Mouse (Mus musculus) B cell, adult 2 months (primary cell): ENCODE data around the gene Agap3.

Experiments used
- DNase-seq, 2 experiments: peaks; one replicate each; pipeline ENCODE4 v3.0.0; 2022

The Agap3 gene

DNA sequence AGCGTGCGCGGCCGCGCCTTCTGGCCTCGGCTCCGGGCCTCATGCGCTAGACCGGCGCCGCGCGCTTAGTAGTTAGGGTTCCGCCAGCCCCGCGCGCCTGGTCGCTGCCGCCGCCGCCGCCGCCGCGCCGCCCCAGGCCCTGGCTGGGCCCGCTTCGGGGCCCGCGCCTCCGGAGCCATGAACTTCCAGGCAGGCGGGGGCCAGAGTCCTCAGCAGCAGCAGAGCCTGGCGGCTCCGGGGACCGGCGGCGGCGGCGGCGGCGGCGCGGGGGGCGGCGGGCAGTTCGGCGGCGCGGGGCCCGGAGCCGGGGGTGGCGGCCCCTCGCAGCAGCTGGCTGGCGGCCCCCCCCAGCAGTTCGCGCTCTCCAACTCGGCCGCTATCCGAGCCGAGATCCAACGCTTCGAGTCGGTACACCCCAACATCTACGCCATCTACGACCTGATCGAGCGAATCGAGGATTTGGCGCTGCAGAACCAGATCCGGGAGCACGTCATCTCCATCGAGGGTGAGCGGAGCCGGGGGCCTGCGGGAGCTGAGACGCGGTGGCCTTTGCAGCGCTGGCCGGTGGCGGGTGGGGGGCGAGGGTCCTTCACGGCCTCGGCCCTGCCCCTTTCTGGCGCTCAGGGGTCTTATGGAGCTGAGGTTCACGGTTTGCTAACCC is at the start of gene Agap3:
TSS of gene Agap3 (plus strand) at position 148 of the 661 bp plus-strand sequence.
- DNase-seq: peak; percentile 40 to 41

DNA sequence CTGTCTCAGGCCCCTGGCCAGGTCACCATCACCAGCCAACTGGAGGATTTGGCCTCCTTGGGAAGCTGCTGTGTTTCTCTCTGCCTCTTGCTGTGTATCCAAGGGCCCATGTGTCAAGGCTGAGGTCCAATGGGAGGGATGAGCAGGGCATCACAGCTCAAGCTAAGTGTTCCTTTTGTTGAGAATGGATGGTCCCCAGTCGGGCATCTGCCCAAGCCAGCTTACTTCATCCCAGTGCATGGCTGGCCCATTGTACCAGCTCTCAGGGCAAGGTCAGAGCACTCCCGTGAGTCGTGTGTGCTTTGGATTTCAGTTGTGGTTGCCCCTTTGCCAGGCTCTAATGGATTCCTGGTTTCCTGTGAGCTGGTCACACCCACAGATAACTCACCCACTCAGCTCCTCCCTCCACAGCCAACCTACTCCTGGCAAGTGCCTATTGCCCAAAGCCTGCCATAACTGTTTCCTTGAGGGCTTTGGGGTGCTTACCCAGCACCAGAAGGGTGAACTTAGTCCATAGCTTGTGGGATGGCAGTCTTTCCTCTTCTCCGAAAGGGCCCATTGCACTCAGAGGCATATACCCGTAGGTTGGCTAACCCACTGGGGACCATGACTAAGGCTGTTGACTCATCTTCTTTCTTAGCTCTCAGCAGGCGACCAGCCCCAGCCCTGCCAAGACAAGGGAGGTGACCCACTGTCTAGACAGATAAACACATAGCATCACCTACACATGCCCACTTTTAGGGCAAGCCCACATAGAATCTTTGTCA is 47.2 kb upstream of the Agap3 start:
- DNase-seq: no peak

DNA sequence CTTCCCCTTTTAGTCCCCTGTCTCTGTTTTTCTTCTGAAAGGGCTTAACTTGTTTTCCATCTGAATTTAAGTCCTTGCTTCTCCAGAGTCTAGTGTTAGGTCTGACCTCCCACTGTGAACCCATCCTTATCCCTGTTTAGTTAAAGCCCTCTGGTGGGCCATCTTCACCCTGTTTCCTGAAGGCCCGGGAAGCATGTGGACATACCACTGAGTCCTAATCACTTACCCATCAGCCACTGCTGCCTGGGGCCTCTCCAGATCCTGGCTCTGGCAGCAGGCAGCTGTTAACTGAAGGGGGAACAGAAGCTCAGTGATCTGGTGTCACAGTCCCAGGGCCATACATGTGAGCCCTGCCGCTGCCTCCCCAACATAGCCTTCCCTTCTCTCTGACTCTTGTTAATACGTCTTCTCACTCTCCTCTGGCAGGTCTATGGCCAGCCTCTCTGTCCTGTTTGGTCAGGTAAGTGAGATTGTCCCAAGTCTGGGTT is 46.5 kb upstream of the Agap3 start:
- no peak for DNase-seq

DNA sequence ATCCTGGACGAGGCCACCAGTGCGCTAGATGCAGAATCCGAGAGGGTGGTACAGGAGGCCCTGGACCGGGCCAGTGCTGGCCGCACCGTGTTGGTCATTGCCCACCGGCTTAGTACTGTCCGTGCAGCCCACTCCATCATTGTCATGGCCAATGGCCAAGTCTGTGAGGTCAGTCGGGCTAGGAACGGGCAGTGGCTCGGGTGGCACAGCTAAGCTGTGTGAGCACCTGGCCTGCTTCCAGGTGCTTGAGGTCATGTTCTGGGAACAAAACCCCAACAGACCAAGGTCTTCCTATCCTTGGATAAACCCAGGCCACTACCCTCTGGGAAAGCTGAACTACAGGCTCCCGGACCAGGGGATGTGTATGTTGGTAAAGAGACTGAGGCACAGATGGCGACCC is 43.3 kb upstream of the Agap3 start:
- DNase-seq: no peak

DNA sequence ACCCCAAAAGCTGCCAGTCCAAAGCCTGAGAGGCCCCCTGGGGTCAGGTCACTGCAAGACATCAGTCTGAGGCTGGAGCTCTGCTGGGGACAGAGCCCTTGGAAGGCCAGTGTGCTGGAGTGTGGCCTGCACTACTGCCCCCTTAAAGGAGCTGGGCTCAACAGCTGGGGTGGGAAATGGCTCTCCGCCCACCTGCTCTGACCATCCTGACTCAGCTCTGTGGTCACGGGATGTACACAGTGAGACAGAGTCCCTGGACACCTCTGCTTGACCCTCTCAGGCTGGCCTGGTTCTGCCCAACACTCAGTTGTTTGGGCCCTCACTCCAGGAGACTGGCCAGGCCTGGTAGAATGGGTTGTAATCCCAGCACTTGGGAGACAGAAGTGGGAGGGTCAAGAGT is 42.5 kb upstream of the Agap3 start:
- DNase-seq: no peak

DNA sequence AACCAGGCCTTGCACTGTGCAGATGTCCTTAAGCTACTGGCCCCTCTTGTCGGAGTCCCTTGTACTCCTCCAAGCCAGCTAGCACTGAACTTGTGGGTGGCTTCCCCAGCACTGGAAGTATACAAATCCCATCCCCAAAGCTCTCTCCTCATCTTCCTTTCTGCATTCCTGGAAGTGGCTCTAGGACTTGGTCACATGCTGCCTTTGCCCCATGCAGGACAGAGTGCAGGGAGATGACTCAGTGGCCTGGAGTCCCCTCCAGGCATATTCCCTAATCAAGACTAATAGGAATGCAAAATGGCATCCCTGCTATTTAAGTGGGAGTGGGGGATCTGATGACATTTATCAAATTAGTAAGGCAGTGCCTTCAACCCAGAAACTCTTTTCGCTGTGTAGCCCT is 39.9 kb upstream of the Agap3 start:
- DNase-seq: no peak

DNA sequence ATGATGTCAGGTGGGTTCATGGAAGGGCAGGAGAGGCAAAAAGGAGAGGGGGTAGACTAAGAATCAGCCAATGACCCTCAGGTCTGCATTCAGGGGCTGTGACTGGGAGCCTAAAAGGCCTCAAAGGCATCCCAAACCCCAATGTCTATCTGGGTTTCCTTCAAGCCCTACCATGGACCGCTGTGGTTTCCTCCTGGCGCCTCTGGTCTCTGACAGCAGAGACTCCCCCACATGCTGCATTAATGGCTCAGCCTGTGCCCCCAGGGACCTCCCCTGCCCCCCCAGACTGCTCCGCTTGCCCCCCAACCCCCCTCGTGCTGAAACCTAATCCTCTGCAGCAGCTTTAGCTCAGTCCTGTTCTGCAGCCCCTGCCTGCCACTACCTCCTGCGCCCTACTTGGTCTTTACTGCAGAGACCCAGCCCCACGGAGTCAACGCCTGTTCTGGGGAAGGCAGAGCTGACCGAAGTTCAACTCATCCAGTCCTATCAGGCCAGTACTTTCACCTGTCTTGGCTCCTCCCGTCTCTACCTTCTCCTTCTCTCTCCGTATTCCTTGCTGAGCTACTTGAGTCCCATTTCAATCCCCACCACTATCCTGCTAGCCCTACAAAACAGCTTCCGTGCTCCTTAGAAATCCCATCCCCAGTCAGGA is 38.8 kb upstream of the Agap3 start, which contains the start of gene Asic3:
TSS of gene Asic3 (plus strand) at position 351 of the 652 bp plus-strand sequence.
- DNase-seq: no peak

DNA sequence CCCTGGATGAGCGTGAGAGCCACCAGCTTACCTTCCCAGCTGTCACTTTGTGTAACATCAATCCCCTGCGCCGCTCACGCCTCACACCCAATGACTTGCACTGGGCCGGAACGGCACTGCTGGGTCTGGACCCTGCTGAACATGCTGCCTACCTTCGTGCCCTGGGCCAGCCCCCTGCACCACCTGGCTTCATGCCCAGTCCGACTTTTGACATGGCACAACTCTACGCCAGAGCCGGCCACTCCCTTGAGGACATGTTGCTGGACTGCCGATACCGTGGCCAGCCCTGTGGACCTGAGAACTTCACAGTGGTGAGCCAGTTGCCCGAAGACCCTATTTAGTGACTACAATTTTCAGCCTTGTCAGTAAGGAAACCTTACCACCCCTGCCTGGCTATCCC is 38.0 kb upstream of the Agap3 start:
- DNase-seq: no peak

DNA sequence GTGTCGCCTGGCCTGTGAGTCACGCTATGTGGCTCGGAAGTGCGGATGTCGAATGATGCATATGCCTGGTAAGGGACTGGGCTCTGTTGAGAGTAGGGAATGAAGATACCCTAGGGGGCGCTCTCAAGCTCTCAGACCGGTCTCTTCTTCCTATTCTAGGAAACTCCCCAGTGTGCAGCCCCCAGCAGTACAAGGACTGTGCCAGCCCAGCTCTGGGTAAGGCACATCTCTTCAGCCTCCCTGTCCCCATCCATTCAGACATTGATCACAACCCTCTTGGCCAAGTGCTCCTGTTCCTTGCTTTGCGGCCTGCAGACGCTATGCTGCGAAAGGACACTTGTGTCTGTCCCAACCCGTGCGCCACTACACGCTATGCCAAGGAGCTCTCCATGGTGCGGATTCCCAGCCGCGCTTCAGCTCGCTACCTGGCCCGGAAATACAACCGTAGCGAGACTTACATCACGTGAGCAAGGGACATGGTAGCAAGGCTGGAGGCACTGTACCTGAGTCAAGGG is 35.7 kb upstream of the Agap3 start:
- peak; percentile 79 to 82 for DNase-seq

DNA sequence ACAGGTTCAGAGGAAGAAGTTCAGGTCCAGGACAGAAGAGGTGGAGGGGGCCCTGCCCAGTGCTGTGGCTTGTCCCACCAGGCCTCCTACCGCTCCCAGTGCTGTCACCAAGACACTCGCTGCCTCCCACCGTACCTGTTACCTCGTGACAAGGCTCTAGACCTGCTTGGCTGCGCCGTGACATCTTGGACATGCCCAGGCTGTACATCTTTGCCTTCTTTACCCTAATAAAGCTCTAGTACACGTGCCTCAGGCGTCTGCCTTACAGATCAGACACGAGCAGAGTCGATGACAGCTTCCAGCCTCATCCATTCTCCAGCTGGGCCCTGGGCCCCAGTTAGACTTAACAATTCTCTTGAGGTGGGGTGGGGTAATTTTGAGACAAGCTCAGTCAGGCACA is 34.4 kb upstream of the Agap3 start:
- DNase-seq: no peak

DNA sequence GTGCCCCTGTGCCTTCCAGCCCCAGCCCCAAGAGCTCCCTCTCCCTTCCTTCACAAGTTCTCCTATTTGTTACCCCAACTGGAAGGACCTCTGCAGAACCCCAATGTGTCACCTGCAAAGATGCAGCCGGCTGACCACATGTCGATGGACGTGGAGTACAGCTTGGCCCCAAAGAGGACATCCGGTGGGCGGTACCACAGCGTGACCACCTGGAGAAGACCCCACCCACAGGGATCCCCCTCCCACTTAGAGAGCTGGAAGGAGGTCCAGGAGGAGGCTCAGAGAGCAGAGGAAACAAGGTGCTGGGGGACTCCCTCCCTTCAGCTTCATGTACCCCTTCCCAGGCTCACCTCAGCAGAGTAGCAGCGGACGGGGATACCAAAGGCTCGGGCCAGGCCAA is 31.6 kb upstream of the Agap3 start:
- DNase-seq: no peak

DNA sequence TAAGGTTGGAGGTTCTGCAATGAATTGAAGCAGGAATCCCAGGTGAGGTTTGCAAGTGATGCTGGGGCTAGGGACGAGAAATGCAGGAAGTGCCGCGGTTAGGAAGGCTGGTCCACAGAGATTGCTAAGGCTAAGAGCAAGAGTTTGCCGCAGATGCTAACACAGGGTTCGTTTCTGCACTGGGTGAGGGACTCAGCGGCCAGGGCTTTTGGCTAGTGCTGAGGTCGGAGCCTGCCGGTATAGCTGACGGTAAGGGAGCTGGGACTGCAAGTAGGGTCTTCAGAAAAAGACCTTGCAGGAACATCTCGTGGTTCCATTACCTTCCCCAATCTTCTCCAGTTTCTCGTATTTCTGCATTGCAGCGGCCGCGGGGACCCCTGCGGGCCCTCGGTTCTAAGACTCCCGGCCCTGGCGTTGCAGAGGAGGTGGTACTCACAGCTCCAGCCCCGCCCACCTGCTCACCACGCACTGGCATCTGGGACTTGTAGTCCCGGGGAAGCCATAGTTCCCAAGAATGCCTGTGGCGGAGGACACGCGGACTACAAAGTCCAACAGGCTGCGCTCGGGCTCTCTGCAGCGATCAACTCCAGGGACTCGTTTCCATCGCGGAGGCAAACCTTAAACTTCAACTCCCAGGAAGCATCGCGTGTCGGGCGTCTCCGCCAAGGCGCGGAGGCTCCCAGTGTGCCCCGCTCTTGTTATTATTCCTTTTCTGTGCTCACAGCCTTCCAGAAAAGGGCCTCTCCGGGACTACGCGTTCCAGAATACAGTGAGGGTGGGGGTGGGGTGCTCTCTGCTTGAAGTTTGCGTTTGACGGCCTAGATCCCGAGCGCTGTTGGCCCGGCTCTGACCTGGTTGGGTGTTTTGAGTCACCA is 28.6 kb upstream of the Agap3 start, which contains the start of the genes Cdk5 and Slc4a2:
TSS of gene Cdk5 (minus strand) at position 402 of the 875 bp plus-strand sequence.
TSS of gene Slc4a2 (plus strand) at position 709 of the 875 bp plus-strand sequence.
- DNase-seq: peak; percentile 96 to 98

DNA sequence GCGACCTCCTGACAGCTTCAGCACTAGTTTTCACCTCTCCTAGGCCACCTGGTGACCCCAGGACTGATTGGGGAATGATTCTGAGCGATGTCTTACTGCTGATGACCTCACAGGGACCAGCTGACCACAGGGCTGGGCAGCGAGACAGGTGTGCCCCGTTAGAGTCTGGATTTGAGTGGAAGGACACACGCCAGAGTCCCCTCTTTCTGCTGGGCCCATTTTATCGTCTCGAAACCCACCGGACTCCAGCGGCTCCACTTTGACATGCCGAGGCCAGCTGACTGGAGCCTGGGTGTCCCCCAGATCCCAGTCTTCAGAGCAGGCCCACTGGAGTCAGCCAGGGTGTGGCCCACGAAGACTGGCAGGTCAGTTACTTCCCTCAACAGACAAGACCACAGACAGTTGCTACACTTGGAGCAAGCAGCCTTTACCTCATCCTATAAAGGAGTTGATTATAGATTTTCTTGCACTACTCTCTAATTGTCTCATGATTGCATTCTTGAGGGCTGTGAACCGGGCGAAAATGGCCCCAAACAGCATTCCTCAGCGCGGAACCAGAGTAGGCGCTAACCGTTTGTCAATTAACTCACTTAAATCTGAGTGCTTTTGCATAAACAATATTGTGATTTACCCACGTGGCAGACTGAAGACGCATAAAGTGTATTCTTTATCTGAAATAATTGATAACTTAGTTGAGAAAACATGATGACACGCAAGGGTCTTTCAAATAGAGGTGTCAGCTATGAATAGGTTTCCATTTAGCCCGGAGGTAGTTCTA is 27.8 kb upstream of the Agap3 start:
- DNase-seq: peak in 1 of 2 experiments; percentile 30

DNA sequence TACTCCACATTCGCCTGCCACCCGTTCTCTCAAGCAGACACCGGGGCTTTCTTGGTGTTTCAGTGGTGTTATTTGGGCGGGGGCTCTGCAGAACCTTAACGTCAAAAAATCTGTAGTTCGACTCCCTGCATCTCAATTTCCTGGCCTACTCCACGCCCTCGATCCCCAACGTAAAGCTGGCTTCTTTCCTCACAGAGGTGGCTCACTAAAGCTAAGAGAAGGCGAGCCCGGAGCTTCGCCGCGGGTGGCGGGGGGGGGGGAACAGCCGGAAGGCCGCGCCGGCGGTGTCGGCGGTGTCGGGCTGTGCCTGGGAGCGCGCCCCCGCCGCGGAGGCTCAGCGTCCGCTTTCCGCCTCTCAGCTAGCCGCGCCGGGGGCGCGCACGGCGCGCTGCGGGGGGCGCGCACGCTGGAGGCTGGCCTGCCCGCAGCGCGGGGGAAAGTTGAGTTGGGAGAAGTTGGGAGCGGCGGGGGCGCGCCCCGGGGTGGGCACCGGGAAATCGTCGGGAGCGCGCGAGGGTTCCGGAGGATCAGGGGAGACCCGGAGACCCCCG is 27.0 kb upstream of the Agap3 start:
- peak; percentile 86 to 91 for DNase-seq

DNA sequence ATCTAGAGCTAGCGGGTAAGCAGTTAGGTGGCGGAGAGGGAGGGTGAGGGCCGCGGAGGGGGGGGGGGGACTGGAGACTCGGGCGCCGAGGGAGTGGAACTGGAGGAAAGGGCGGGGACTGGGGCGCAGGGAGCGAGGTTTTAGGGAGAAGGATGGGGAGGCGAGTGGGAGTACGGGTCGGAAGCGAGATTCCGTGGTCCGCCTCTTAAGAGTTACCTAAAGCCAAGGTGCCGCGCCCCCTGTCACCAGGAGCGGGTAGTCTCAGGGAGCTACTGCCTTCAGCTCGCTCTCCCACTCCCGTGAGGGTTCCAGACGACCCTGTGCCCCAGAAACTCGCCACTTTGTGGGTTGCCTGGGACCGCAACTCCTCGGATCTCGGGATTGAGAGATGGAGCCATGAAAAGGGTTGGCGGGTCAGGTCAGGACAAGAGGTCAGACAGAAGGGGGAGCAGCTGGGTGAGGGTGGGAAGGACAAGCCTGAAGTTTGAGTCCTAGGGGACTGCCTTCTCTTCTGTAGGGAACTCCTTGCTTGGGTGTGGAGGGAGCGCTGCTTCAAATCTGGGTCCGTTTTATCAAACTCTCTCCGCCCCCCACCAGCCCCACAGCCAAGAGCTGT is 26.4 kb upstream of the Agap3 start:
- no peak for DNase-seq

DNA sequence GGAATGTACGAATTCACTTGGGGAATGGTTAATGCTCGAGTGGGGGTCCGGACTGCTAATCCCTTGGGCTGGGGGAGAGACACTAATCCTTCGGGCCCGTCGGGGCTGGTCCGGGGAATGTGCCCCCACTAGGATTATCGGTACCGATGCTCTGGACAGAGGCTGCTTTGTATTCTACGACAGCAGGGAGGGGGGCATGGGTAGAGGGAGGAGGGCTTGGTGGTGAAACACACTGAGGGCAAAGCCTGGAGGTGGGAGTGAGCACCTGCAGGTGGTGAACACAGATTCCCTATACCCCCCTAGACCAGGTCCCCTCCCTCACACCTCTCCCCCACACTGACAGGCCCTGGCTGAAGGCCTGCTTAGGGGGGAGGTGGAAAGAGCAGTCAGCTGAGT is 25.9 kb upstream of the Agap3 start:
- DNase-seq: peak; percentile 5 to 13

DNA sequence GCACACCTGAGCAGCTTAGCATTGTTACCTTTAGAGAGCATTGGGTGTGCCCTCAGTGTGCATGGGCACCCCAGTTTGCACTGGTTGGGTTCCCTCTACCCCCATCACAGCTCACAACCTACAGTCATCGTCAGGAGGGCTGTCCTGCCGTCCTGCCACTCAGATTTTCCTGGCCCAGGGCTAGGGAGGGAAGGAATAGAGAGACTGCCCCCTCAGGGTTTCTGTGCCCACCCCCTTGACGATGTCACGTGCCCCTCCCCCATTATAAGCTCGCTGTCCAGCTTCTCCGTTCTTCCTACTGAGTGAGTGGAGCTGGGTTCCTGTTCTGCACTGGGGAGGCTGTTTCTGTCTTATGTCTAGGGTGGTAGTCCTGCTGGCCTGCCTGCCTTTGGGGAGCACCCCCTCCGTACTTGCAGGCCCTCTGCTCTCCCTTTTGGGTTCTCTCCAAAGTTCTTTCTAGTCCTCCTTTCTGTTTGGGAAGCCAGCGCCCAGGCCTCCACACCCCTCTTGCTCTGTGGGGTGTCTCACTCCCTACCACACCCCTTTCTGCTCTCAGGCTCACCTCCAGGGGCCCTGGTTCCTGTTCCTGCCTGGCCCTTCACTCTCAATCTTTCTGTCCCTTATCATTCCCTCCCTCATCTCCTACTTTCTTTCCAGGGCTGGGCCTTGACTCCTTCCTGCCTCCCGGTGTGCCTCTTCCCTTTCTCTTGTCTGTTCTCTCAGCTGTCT is 25.3 kb upstream of the Agap3 start:
- DNase-seq: no peak

DNA sequence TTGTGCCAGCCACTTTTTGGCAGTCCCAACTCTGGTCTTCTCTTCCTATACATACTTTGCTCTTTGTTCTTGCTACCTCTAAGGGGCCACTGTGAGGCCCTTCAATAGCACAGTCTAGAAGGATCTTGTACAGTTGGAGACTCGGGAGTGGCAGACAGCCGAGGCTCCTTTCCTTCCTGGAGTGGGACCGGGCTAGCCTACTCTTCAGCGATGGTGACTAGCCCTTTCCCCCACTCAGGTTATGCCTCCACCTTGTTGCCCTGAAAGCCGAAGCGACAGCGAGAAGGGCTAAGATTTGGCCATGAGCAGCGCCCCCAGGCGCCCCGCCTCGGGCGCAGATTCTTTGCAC is 24.7 kb upstream of the Agap3 start:
- no peak for DNase-seq

DNA sequence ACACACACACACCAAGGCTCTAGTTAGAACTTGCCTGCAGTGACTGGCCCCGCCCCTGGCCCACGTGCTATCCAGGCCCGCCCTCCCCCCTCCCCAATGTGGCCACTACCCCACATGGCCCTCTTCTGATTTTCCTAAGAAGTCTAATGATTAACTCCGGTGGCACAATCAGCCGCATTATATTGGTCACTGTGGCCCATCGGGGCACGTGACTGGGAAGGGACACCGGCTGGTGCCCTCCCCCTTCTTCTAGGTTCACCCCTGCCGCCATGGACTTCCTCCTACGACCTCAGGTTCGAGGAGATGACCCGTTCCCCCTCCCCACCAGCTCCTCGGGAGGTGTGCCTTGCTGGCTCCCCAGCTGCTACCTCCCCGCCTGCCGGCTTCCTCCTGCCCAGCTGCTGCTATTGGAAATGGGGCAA is 24.0 kb upstream of the Agap3 start:
- no peak for DNase-seq

DNA sequence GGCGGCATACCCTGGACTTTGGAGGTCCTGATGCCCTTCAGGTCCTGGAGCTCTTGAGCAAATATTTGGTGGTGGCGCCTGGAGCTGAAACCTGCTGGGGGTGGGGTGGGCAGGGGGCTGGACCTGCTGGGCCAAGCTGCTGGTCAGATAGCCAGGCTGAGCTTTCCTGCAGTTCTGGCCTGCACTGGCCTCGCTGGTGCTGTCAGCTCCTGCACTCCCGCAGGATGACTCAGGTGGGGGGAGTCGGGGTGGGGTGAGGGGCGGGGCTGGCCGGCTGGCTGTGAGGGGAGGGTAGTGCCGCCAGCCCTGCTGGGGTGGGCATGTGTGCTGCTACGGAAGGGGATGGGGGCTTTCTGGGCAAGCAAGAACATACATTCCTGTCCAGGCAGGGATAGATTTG is 23.4 kb upstream of the Agap3 start:
- no peak for DNase-seq
